Mouse (Mus musculus) heart, embryonic 13.5 days (tissue): ENCODE measurements around the gene Cdx4. TPM values are rescaled to one million over a fixed set of nuclear protein-coding genes. Genes with fewer than 3 reads are reported as not detected.

ENCODE experiments used
- ATAC-seq: fragments of 200-750 bp; cut with Nextera tagmentation; 2 replicates; pipeline ENCODE4 v1.8.0; 2017; ENCODE audit warnings: moderate TSS enrichment; ENCODE audit not compliant: insufficient number of reproducible peaks, low FRiP score, low TSS enrichment; ENCODE audit errors: extremely low read depth
- H3K27ac ChIP-seq: fragments of 300-500 bp; sonication (generic); replicated peaks from 2 replicates; pipeline ENCODE4 v1.5.1; 2015; ENCODE audit warnings: moderate library complexity, mild to moderate bottlenecking, inconsistent platforms
- H3K27me3 ChIP-seq: fragments of 300-500 bp; sonication (generic); replicated peaks from 2 replicates; pipeline ENCODE4 v1.6.1; 2015; ENCODE audit warnings: mild to moderate bottlenecking, inconsistent platforms
- H3K36me3 ChIP-seq: fragments of 300-500 bp; sonication (generic); 2 replicates; pipeline ENCODE4 v1.6.1; 2015; ENCODE audit warnings: mild to moderate bottlenecking, inconsistent platforms
- H3K4me1 ChIP-seq: fragments of 300-500 bp; sonication (generic); 2 replicates; pipeline ENCODE4 v1.6.1; 2015; ENCODE audit warnings: inconsistent platforms
- H3K4me2 ChIP-seq: fragments of 300-500 bp; sonication (generic); 2 replicates; pipeline ENCODE4 v1.6.1; 2015; ENCODE audit warnings: inconsistent platforms, mild to moderate bottlenecking, moderate library complexity
- H3K4me3 ChIP-seq: fragments of 300-500 bp; sonication (generic); 2 replicates; pipeline ENCODE4 v1.5.1; 2015; ENCODE audit warnings: moderate library complexity, mild to moderate bottlenecking, inconsistent platforms
- H3K9ac ChIP-seq: fragments of 300-500 bp; sonication (generic); 2 replicates; pipeline ENCODE4 v1.6.1; 2015; ENCODE audit warnings: inconsistent platforms, mild to moderate bottlenecking, moderate library complexity
- H3K9me3 ChIP-seq: fragments of 300-500 bp; sonication (generic); 2 replicates; pipeline ENCODE4 v1.6.1; 2016; ENCODE audit warnings: inconsistent platforms
- WGBS: fragments of 180-500 bp; shearing (Covaris S2); methylation state at CpG from one replicate; pipeline ENCODE4 v1.1.7; 2015; ENCODE audit warnings: mixed read lengths; 5-methylcytosine and 5-hydroxymethylcytosine counted together
- polyA plus RNA-seq: library from polyadenylated mRNA; unstranded; fragments of >200 nt; fragmentation: Nextera tagmentation; extraction: Ambion mirVana; gene quantifications from 2 replicates; pipeline ENCODE4 v1.2.1, GENCODE M21; 2015

Gene Cdx4
- polyA plus RNA-seq, 1 experiment from 2014 or later = not detected

DNA sequence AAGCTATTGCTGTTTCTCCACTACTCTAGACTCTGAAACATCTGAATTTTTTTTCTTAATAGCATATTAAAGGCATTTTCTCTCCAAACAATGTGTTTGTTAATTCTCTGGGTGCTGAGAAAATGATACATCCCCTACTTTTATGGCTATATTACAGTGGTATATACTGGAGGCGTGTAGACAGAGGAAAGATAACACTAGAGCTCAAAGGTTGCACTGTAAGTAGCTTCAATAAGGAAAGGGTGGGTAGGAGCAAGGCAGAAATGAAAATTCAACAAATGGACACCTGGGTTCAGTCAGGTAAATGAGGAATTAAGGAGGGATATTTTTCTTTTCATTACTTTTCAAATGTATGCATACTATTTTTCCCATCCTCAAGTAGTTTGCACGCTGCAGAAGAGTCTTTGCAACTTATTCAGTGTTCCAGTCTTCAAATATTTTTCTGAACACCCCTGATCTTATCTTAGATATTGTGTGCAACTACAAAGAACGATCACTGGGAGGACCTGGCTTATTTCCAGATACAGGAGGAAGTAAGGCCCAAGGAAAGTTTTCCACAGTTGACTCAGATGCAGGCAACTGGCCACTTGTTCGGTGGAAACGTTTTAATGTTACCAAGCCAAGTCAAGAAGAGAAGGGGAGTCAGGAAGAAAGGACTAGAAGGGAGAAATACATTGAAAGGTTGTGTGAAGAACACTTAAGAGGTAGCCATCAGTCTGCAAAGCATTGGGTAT is 10.1 kb downstream of the Cdx4 start:
- peaks cover 70% of the 10 kb centered on the region for H3K27me3 ChIP-seq
- no peak overlapping the region for H3K4me3 ChIP-seq
- 49% methylated on average over 5 of the region's 5 CpGs for WGBS
- no peaks in the 10 kb centered on the region for H3K36me3 ChIP-seq
- H3K4me1 ChIP-seq = no peaks in the 10 kb centered on the region
- ATAC-seq = no peak
- H3K4me2 ChIP-seq = no peak overlapping the region
- H3K9me3 ChIP-seq = no peaks in the 10 kb centered on the region
- no peak overlapping the region for H3K9ac ChIP-seq
- no peak overlapping the region for H3K27ac ChIP-seq

- Histone ChIP-seq H3K4me3 (no peak overlapping the region), H3K27me3 (peaks cover 38% of the 10 kb centered on the region), H3K4me1 (no peaks in the 10 kb centered on the region), H3K27ac (no peak overlapping the region), H3K9me3 (no peaks in the 10 kb centered on the region), H3K36me3 (no peaks in the 10 kb centered on the region), H3K9ac (no peak overlapping the region), H3K4me2 (no peak overlapping the region)
- no peak for ATAC-seq
- WGBS = 58% methylated on average over 3 of the region's 3 CpGs
Measured at GRCm38 (mm10) chrX:103341369-103342113, 20.3 kb downstream of the Cdx4 start.

DNA sequence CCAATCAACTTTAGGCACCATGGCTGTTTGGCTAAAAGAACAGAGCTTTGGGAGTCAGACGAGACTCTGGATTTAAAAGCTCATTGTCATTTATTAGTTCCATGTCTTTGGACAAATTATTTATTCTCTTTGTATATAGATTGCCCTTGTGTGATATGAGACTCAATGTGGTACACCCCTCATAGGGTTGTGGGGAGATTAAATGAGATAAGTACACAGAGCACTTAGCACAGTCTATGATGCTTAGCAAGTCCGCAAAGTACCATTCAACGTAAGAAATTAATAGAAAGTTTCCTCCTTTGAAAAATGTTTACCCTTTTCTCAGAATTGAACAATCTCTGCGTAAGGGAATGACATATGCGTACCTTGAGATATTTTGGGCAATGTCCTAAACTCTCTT is 34.6 kb downstream of the Cdx4 start:
- H3K9me3 ChIP-seq = no peaks in the 10 kb centered on the region
- ATAC-seq = no peak
- H3K9ac ChIP-seq = no peak overlapping the region
- peaks cover 71% of the 10 kb centered on the region for H3K27me3 ChIP-seq
- peak overlapping the region; percentile 67 for H3K4me3 ChIP-seq
- 44% methylated on average over 5 of the region's 5 CpGs for WGBS
- peak overlapping the region; percentile 68 for H3K4me2 ChIP-seq
- no peaks in the 10 kb centered on the region for H3K36me3 ChIP-seq
- no peaks in the 10 kb centered on the region for H3K4me1 ChIP-seq
- no peak overlapping the region for H3K27ac ChIP-seq

- Histone ChIP-seq H3K4me2 (peak within 1 kb of the TSS; percentile 68), H3K9ac (peak within 1 kb of the TSS; percentile 80), H3K27me3 (peaks cover 71% of the 10 kb centered on the region), H3K9me3 (no peaks in the 10 kb centered on the region), H3K36me3 (no peaks in the 10 kb centered on the region), H3K4me1 (no peaks in the 10 kb centered on the region), H3K27ac (no peak within 1 kb of the TSS), H3K4me3 (peak within 1 kb of the TSS; percentile 67)
- 16% methylated on average over 32 of the region's 34 CpGs for WGBS
- no peak; the same call in 1 of the 2 replicates for ATAC-seq
Measured at GRCm38 (mm10) chrX:103356287-103356686, 35.1 kb downstream of the Cdx4 start, which contains the start of gene Chic1. Gene Chic1, plus strand, starts transcription at chrX:103356476.

DNA sequence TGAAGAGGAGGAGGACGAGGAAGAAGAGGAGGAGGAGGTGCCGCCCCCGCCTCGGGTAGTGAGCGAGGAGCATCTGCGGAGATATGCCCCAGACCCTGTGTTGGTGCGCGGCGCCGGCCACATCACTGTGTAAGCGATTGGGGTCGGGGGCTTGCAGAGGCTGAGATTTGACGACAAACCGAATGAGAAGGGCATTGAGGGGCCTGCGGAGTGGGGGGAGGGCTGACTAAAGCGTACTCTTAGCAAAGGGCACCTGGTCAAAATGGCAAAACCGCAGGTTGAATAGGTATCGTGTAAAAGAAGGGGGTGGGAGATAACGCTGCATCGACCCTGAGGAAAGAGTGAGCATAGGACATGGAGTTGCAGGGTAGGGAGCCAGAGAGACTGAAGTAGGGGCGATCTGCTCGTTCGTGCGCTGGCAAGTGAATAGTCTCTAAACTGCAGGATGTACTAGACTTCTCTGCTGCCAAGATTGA is 35.6 kb downstream of the Cdx4 start:
- H3K36me3 ChIP-seq = no peaks in the 10 kb centered on the region
- no peaks in the 10 kb centered on the region for H3K9me3 ChIP-seq
- peak overlapping the region; percentile 67 for H3K4me3 ChIP-seq
- H3K27me3 ChIP-seq = peaks cover 71% of the 10 kb centered on the region
- peak overlapping the region; percentile 68 for H3K4me2 ChIP-seq
- H3K4me1 ChIP-seq = no peaks in the 10 kb centered on the region
- 5% methylated on average over 24 of the region's 24 CpGs for WGBS
- H3K9ac ChIP-seq = peak overlapping the region; percentile 80
- ATAC-seq = no peak
- no peak overlapping the region for H3K27ac ChIP-seq

DNA sequence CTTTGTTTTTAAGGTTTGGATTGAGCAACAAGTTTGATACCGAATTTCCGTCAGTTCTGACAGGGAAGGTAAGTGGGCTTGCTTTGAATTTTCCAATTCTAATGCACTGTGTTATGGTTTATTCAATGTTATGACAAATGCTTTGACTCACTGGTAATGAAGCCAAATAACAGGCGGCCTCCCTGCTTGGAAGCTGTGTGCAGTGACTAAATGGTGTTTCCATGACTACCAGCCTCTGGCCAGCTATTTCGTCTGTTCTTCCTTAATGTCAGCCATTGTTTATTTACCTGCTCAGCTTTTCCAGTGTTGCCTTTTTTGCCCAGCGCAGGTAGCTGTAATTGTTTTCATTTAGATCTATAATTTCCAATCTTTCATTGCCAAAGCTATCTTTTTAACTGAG is 45.0 kb downstream of the Cdx4 start:
- ATAC-seq = no peak
- no peak overlapping the region for H3K27ac ChIP-seq
- WGBS = 67% methylated on average over 5 of the region's 5 CpGs

GRCm38 (mm10) chrX:103368650-103369049 is 47.5 kb downstream of the Cdx4 start:
- no peak overlapping the region for H3K27ac ChIP-seq

More for the DNA sequence above, 45.0 kb downstream of the Cdx4 start:
- H3K4me1 ChIP-seq = no peaks in the 10 kb centered on the region
- H3K9ac ChIP-seq = no peak overlapping the region
- peaks cover 47% of the 10 kb centered on the region for H3K27me3 ChIP-seq
- no peaks in the 10 kb centered on the region for H3K36me3 ChIP-seq
- H3K4me2 ChIP-seq = no peak overlapping the region
- H3K9me3 ChIP-seq = no peaks in the 10 kb centered on the region
- no peak overlapping the region for H3K4me3 ChIP-seq

DNA sequence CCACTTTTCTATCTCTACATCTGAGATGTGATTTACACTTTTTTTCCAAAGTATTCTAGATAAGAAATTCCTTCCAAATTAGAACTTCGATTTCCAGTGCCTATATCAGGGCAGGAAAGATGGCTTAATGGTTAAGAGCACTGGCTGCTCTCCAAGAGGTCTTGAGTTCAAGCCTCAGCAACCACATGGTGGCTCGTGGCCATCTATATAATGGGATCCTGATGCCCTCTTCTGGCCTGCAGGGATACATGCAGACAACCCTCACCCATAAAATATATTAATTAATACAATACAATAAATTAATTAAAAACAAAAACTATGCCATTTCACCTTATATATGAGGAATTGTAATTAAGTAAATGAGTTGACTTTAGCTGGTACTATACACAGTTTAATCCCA is 50.0 kb downstream of the Cdx4 start:
- H3K9me3 ChIP-seq = no peaks in the 10 kb centered on the region
- peaks cover 67% of the 10 kb centered on the region for H3K27me3 ChIP-seq
- no peak overlapping the region for H3K27ac ChIP-seq
- H3K9ac ChIP-seq = no peak overlapping the region
- H3K4me2 ChIP-seq = no peak overlapping the region
- no peaks in the 10 kb centered on the region for H3K4me1 ChIP-seq
- H3K36me3 ChIP-seq = no peaks in the 10 kb centered on the region
- no peak for ATAC-seq
- H3K4me3 ChIP-seq = no peak overlapping the region
- 54% methylated on average over 2 of the region's 2 CpGs for WGBS

More at GRCm38 (mm10) chrX:103368650-103369049, 47.5 kb downstream of the Cdx4 start:
- Histone ChIP-seq H3K27me3 (peaks cover 55% of the 10 kb centered on the region), H3K4me2 (no peak overlapping the region), H3K9me3 (no peaks in the 10 kb centered on the region), H3K9ac (no peak overlapping the region), H3K4me1 (no peaks in the 10 kb centered on the region), H3K4me3 (no peak overlapping the region), H3K36me3 (no peaks in the 10 kb centered on the region)
- 64% methylated on average over 3 of the region's 3 CpGs for WGBS
- ATAC-seq = no peak

- ATAC-seq = no peak
- Histone ChIP-seq H3K27ac (no peak overlapping the region), H3K4me2 (no peak overlapping the region), H3K9me3 (no peaks in the 10 kb centered on the region), H3K4me3 (no peak overlapping the region), H3K4me1 (no peaks in the 10 kb centered on the region), H3K9ac (no peak overlapping the region), H3K27me3 (peaks cover 70% of the 10 kb centered on the region), H3K36me3 (no peaks in the 10 kb centered on the region)
- WGBS = 19% methylated on average over 2 of the region's 2 CpGs
Measured at GRCm38 (mm10) chrX:103371627-103372026, 50.4 kb downstream of the Cdx4 start.

DNA sequence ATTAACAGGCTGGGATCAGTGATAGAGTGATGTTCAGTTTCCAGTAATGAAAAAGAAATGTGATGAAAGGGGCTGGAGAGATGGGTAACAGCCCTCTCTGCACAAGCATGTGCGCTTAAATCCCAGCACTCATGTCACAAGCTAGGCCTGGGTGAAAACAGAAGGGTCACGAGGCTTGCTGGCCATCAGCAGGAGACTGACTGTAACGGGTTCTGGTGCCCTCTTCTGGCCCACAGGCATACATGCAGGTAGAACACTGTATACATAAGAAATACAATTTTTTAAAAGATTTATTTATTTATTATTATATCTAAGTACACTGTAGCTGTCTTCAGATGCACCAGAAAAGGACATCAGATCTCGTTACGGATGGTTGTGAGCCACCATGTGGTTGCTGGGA is 53.1 kb downstream of the Cdx4 start:
- ATAC-seq = no peak
- Histone ChIP-seq H3K9me3 (no peaks in the 10 kb centered on the region), H3K36me3 (no peaks in the 10 kb centered on the region), H3K9ac (no peak overlapping the region), H3K4me1 (no peaks in the 10 kb centered on the region), H3K4me2 (no peak overlapping the region), H3K4me3 (no peak overlapping the region), H3K27me3 (peaks cover 69% of the 10 kb centered on the region), H3K27ac (no peak overlapping the region)
- 57% methylated on average over 5 of the region's 5 CpGs for WGBS
